Mouse (Mus musculus) olfactory bulb, adult 2 months (tissue): ENCODE data around the gene Cluap1. TPM values are rescaled to one million over a fixed set of nuclear protein-coding genes. Genes with fewer than 3 reads are reported as not detected.

Source experiments
- H3K27ac ChIP-seq: fragments of 200-500 bp; 2 replicates; pipeline ENCODE4 v1.5.1; 2012; ENCODE audit warnings: low read depth, low read length; ENCODE audit not compliant: insufficient read depth
- H3K4me1 ChIP-seq: fragments of 200-500 bp; 2 replicates; pipeline ENCODE4 v1.6.1; 2012; ENCODE audit warnings: low read length; ENCODE audit not compliant: control insufficient read depth, insufficient read depth
- H3K4me3 ChIP-seq: fragments of 200-500 bp; 2 replicates; pipeline ENCODE4 v1.5.1; 2012; ENCODE audit warnings: mild to moderate bottlenecking, low read depth, low read length, moderate library complexity; ENCODE audit not compliant: insufficient read depth
- CTCF ChIP-seq: fragments of 200-500 bp; IDR thresholded peaks from 2 replicates; pipeline ENCODE4 v1.5.1; 2012; ENCODE audit warnings: low read depth, mild to moderate bottlenecking, low read length, moderate library complexity; ENCODE audit not compliant: insufficient read depth
- POLR2A ChIP-seq: fragments of 200-500 bp; IDR thresholded peaks from 2 replicates; pipeline ENCODE4 v1.6.1; 2012; ENCODE audit warnings: mild to moderate bottlenecking, low read depth, low read length, moderate library complexity; ENCODE audit not compliant: insufficient read depth
- WGBS: fragments of 180-500 bp; shearing (Covaris S2); methylation state at CpG from one replicate; pipeline ENCODE4 v1.1.7; 2018; 5-methylcytosine and 5-hydroxymethylcytosine counted together
- polyA plus RNA-seq: library from polyadenylated mRNA; stranded (reverse); fragments of >200 nt; gene quantifications from 2 replicates; pipeline ENCODE4 v1.2.4, GENCODE M21; 2012; ENCODE audit warnings: low replicate concordance; ENCODE audit not compliant: missing spikeins, insufficient read depth, insufficient read length

The Cluap1 gene
- polyA plus RNA-seq, 1 experiment, result not detected

DNA sequence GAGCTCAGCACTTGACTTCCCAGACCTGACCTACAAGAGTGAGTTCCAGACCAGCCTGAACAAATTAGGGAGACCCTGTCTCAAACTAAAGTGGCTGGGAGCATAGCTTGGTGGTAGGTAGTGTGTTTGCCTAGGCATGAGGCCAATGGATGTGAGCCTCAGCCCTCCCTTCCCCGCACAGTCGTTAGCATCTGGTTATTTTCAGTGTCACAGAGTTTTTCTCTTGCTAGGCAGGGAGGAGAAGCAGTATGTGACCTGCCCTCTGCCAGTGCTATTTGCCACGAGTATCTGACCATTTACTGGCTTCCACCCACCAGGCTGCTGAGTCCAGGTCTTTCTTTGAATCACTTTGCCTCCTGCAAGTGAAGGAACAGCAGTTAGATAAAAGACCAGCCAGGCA, 14.9 kb upstream of the Cluap1 start:
- no peak for TF ChIP-seq CTCF
- no peak for TF ChIP-seq POLR2A
- WGBS, result 49% methylated on average over 3 of the region's 3 CpGs
- Histone ChIP-seq H3K27ac (no peak overlapping the region), H3K4me1 (0 out of 2 replicates have a peak, but pooled peaks cover 4% of the 10 kb centered on the region), H3K4me3 (no peak overlapping the region)

GRCm38 (mm10) chr16:3895173-3895792, 13.3 kb upstream of the Cluap1 start:
- TF ChIP-seq CTCF (no peak), POLR2A (no peak)
- Histone ChIP-seq H3K27ac (no peak overlapping the region), H3K4me1 (0 out of 2 replicates have a peak, but pooled peaks cover 4% of the 10 kb centered on the region), H3K4me3 (no peak overlapping the region)
- WGBS, result 77% methylated on average over 9 of the region's 9 CpGs

GRCm38 (mm10) chr16:3896046-3896445, 12.6 kb upstream of the Cluap1 start:
- Histone ChIP-seq H3K27ac (no peak overlapping the region), H3K4me3 (no peak overlapping the region), H3K4me1 (0 out of 2 replicates have a peak, but pooled peaks cover 4% of the 10 kb centered on the region)
- TF ChIP-seq POLR2A, result no peak
- TF ChIP-seq CTCF, result no peak
- 68% methylated on average over 6 of the region's 6 CpGs for WGBS

- 0 out of 2 replicates have a peak, but pooled peaks cover 4% of the 10 kb centered on the region for H3K4me1 ChIP-seq
- no peak for TF ChIP-seq CTCF
- TF ChIP-seq POLR2A, result no peak
- H3K27ac ChIP-seq, result no peak overlapping the region
- H3K4me3 ChIP-seq, result no peak overlapping the region
- 90% methylated on average over 1 of the region's 1 CpGs for WGBS
Observed at GRCm38 (mm10) chr16:3896553-3896952, 12.0 kb upstream of the Cluap1 start.

GRCm38 (mm10) chr16:3907471-3907870, 1.1 kb upstream of the Cluap1 start:
- Histone ChIP-seq H3K4me1 (peaks cover 2% of the 10 kb centered on the region; the same call in 1 of the 2 replicates), H3K4me3 (no peak overlapping the region), H3K27ac (no peak overlapping the region)
- no peak for TF ChIP-seq POLR2A
- TF ChIP-seq CTCF, result no peak
- 70% methylated on average over 2 of the region's 2 CpGs for WGBS

DNA sequence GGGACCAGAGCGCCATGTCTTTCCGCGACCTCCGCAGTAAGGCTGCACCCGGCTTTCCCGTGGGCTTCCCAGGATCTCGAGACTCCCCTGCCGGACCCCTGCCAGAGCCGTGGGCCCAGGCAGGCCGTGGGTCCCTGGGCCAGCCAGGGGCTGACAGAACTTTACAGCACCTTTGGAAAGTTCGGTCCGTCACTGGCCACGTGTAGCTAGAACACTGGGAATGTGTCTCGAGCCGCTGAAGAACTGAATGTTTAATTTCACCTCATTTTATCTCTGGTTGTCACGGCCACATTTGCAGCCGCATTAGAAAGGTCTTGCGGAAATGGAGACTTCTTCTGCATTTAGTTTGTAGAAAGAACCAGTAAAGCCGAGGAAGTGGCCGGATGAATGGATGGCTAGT, 517 bp downstream of the Cluap1 start:
- 2% methylated on average over 20 of the region's 20 CpGs for WGBS
- H3K27ac ChIP-seq, result peak overlapping the region; percentile 58; the same call in 1 of the 2 replicates
- no peak for TF ChIP-seq CTCF
- TF ChIP-seq POLR2A, result no peak
- peaks cover 2% of the 10 kb centered on the region; the same call in 1 of the 2 replicates for H3K4me1 ChIP-seq
- H3K4me3 ChIP-seq, result peak overlapping the region; percentile 91

DNA sequence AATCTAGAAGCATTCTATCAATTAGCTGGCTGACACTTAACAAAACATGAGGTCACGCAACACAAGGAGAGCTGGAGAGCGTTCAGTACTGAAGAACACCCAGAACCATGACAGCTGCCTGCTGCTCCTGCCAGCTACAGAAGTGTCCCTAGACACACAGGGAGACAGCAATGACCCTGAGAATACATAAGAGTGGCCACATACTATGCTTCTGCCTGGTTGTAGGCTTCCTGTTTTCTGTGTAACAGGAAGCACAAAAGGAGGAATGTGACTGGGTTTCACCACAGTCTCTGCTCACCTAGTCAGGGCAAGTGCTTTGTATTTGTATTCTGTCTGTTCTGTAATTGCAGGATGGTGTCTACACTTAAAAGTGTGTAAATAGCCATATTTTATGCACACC, 12.2 kb downstream of the Cluap1 start:
- no peak overlapping the region for H3K4me3 ChIP-seq
- H3K4me1 ChIP-seq, result no peaks in the 10 kb centered on the region
- WGBS, result 95% methylated on average over 2 of the region's 2 CpGs
- TF ChIP-seq POLR2A (no peak), CTCF (no peak)
- no peak overlapping the region for H3K27ac ChIP-seq

DNA sequence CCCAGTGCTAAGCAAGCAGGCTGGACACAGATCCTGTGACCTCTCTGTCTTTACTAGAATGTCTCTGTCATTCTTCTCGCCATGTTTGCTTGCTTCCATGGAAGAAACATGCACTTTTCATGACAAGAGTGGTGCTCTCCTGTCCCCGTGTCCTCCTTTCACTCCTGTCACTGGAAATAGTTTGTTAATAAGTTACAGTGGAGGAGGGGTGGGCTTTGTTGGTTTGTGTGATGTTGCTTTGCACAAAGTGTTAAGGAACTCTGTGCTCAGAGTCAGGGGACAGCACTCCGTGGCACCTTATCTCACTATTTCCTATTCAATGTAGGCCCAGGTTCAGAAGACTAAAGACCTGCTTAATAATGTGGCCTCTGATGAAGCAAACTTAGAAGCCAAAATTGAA, 14.9 kb downstream of the Cluap1 start:
- Histone ChIP-seq H3K27ac (no peak overlapping the region), H3K4me1 (no peaks in the 10 kb centered on the region), H3K4me3 (no peak overlapping the region)
- WGBS, result 89% methylated on average over 3 of the region's 3 CpGs
- TF ChIP-seq CTCF (no peak), POLR2A (no peak)

- no peak for TF ChIP-seq POLR2A
- WGBS, result 82% methylated on average over 4 of the region's 4 CpGs
- Histone ChIP-seq H3K4me1 (no peaks in the 10 kb centered on the region), H3K4me3 (no peak overlapping the region), H3K27ac (no peak overlapping the region)
Observed at GRCm38 (mm10) chr16:3923966-3924365, 15.4 kb downstream of the Cluap1 start.

GRCm38 (mm10) chr16:3928582-3928981, 20.0 kb downstream of the Cluap1 start:
- no peak overlapping the region for H3K27ac ChIP-seq
- 80% methylated on average over 1 of the region's 1 CpGs for WGBS
- no peak overlapping the region for H3K4me3 ChIP-seq
- TF ChIP-seq CTCF (no peak), POLR2A (no peak)
- no peaks in the 10 kb centered on the region for H3K4me1 ChIP-seq
